Mouse (Mus musculus) G1E (cell line): Measurements from ENCODE around the gene Pln.

Experiments used
- CTCF ChIP-seq: IDR thresholded peaks from 2 replicates; pipeline ENCODE4 v1.5.1; 2012; ENCODE audit warnings: low read depth, low read length, inconsistent platforms, mixed read lengths
- GATA1 ChIP-seq: IDR thresholded peaks from 2 replicates; pipeline ENCODE4 v1.6.1; 2012; ENCODE audit warnings: borderline replicate concordance, low read length, inconsistent platforms, mixed read lengths
- GATA2 ChIP-seq: IDR thresholded peaks from 2 replicates; pipeline ENCODE4 v1.6.1; 2012; ENCODE audit warnings: low read depth, low read length, inconsistent platforms, borderline replicate concordance
- TAL1 ChIP-seq: conservative IDR thresholded peaks from 2 replicates; pipeline ENCODE4 v1.6.1; 2012; ENCODE audit warnings: low read depth, low read length, inconsistent platforms, mixed read lengths

DNA sequence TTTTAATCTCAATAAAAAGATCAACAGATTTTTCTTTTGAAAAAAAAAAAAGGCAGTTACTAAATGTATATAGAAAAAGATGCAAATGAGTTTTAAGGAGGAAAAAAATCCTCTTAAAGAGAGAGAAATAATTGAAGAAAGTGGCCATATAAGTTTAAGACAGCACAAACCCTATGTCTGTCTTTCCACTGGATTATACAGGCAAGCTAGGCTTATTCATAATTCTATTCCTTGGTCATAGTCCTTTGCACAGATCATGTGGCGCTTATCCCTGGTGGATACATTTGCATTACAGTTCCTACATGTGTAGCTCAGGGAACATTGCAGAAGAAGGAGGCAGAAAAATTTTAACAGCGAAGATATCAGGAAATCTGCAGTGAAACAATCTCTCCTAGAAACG is 30.8 kb upstream of the Pln start:
- TF ChIP-seq CTCF (no peak), GATA1 (no peak), TAL1 (no peak), GATA2 (no peak)
